Mouse (Mus musculus): Measurements from ENCODE around the gene Ccdc151. TPM values are rescaled to one million over a fixed set of nuclear protein-coding genes. Genes with fewer than 3 reads are reported as not detected.
A peak's percentile ranks its signal among the peaks of the same experiment; 100 is the strongest.

The Ccdc151 gene
- polyA plus RNA-seq, 1 experiment: 38.5 TPM

- no peaks in the 10 kb centered on the region for H3K27me3 ChIP-seq (ENCODE audit: control insufficient read depth, insufficient read depth, low read length)
- TF ChIP-seq POLR2A (IDR thresholded peaks at IDR 0.05; ENCODE audit: control insufficient read depth, low read depth, low read length) (no peak), CTCF (IDR thresholded peaks at IDR 0.05; ENCODE audit: control insufficient read depth, insufficient read depth, insufficient replicate concordance, low read depth, low read length) (no peak)
- H3K4me3 ChIP-seq (ENCODE audit: control insufficient read depth, low read depth, low read length): no peak overlapping the region; the same call in 1 of the 2 replicates
- H3K36me3 ChIP-seq (ENCODE audit: control insufficient read depth, insufficient read depth, low read length): peaks cover 2% of the 10 kb centered on the region; the same call in 1 of the 2 replicates
- H3K4me1 ChIP-seq (ENCODE audit: control insufficient read depth, insufficient read depth, low read length): peaks cover 9% of the 10 kb centered on the region
- H3K27ac ChIP-seq (ENCODE audit: control insufficient read depth, insufficient read depth, low read depth, low read length): no peak overlapping the region
Measured at GRCm38 (mm10) chr9:22000296-22000695, 2.1 kb downstream of the Ccdc151 start.

- Histone ChIP-seq H3K36me3 (ENCODE audit: control insufficient read depth, insufficient read depth, low read length) (peaks cover 2% of the 10 kb centered on the region), H3K4me1 (ENCODE audit: control insufficient read depth, insufficient read depth, low read length) (peaks cover 4% of the 10 kb centered on the region), H3K27ac (ENCODE audit: control insufficient read depth, insufficient read depth, low read depth, low read length) (no peak overlapping the region), H3K27me3 (ENCODE audit: control insufficient read depth, insufficient read depth, low read length) (no peaks in the 10 kb centered on the region), H3K4me3 (ENCODE audit: control insufficient read depth, low read depth, low read length) (no peak overlapping the region)
- TF ChIP-seq POLR2A (IDR thresholded peaks at IDR 0.05; ENCODE audit: control insufficient read depth, low read depth, low read length): no peak
- TF ChIP-seq CTCF (IDR thresholded peaks at IDR 0.05; ENCODE audit: control insufficient read depth, insufficient read depth, insufficient replicate concordance, low read depth, low read length): no peak
Measured at GRCm38 (mm10) chr9:21996178-21996867, 6.1 kb downstream of the Ccdc151 start.

- Histone ChIP-seq H3K36me3 (ENCODE audit: control insufficient read depth, insufficient read depth, low read length) (peaks cover 2% of the 10 kb centered on the region), H3K4me1 (ENCODE audit: control insufficient read depth, insufficient read depth, low read length) (peaks cover 26% of the 10 kb centered on the region), H3K27me3 (ENCODE audit: control insufficient read depth, insufficient read depth, low read length) (peaks cover 5% of the 10 kb centered on the region; the same call in 1 of the 2 replicates), H3K27ac (ENCODE audit: control insufficient read depth, insufficient read depth, low read depth, low read length) (no peak overlapping the region), H3K4me3 (ENCODE audit: control insufficient read depth, low read depth, low read length) (no peak overlapping the region; the same call in 1 of the 2 replicates)
- TF ChIP-seq CTCF (IDR thresholded peaks at IDR 0.05; ENCODE audit: control insufficient read depth, insufficient read depth, insufficient replicate concordance, low read depth, low read length): no peak
- TF ChIP-seq POLR2A (IDR thresholded peaks at IDR 0.05; ENCODE audit: control insufficient read depth, low read depth, low read length): no peak
Measured at GRCm38 (mm10) chr9:21992227-21992626, 10.2 kb downstream of the Ccdc151 start.

GRCm38 (mm10) chr9:21989230-21990110, 13.0 kb downstream of the Ccdc151 start, which contains the start of gene Rgl3:
TSS of gene Rgl3 (minus strand) at chr9:21989446.
- H3K27me3 ChIP-seq (ENCODE audit: control insufficient read depth, insufficient read depth, low read length): peaks cover 5% of the 10 kb centered on the region; the same call in 1 of the 2 replicates

GRCm38 (mm10) chr9:21988421-21989101, 13.9 kb downstream of the Ccdc151 start:
- Histone ChIP-seq H3K4me1 (ENCODE audit: control insufficient read depth, insufficient read depth, low read length) (peaks cover 26% of the 10 kb centered on the region), H3K27me3 (ENCODE audit: control insufficient read depth, insufficient read depth, low read length) (peaks cover 5% of the 10 kb centered on the region; the same call in 1 of the 2 replicates), H3K4me3 (ENCODE audit: control insufficient read depth, low read depth, low read length) (peak overlapping the region; percentile 8), H3K36me3 (ENCODE audit: control insufficient read depth, insufficient read depth, low read length) (peaks cover 2% of the 10 kb centered on the region), H3K27ac (ENCODE audit: control insufficient read depth, insufficient read depth, low read depth, low read length) (no peak overlapping the region)
- TF ChIP-seq CTCF (IDR thresholded peaks at IDR 0.05; ENCODE audit: control insufficient read depth, insufficient read depth, insufficient replicate concordance, low read depth, low read length): no peak
- TF ChIP-seq POLR2A (IDR thresholded peaks at IDR 0.05; ENCODE audit: control insufficient read depth, low read depth, low read length): no peak

More at GRCm38 (mm10) chr9:21989230-21990110, 13.0 kb downstream of the Ccdc151 start, which contains the start of gene Rgl3:
- H3K36me3 ChIP-seq (ENCODE audit: control insufficient read depth, insufficient read depth, low read length): peaks cover 2% of the 10 kb centered on the region
- H3K27ac ChIP-seq (ENCODE audit: control insufficient read depth, insufficient read depth, low read depth, low read length): no peak within 1 kb of the TSS
- no peak for TF ChIP-seq POLR2A (IDR thresholded peaks at IDR 0.05; ENCODE audit: control insufficient read depth, low read depth, low read length)
- TF ChIP-seq CTCF (IDR thresholded peaks at IDR 0.05; ENCODE audit: control insufficient read depth, insufficient read depth, insufficient replicate concordance, low read depth, low read length): no peak
- H3K4me1 ChIP-seq (ENCODE audit: control insufficient read depth, insufficient read depth, low read length): peaks cover 26% of the 10 kb centered on the region
- H3K4me3 ChIP-seq (ENCODE audit: control insufficient read depth, low read depth, low read length): peak within 1 kb of the TSS; percentile 47

GRCm38 (mm10) chr9:21987592-21988342, 14.7 kb downstream of the Ccdc151 start:
- H3K27ac ChIP-seq (ENCODE audit: control insufficient read depth, insufficient read depth, low read depth, low read length): no peak overlapping the region
- H3K36me3 ChIP-seq (ENCODE audit: control insufficient read depth, insufficient read depth, low read length): peaks cover 2% of the 10 kb centered on the region
- TF ChIP-seq POLR2A (IDR thresholded peaks at IDR 0.05; ENCODE audit: control insufficient read depth, low read depth, low read length) (no peak), CTCF (IDR thresholded peaks at IDR 0.05; ENCODE audit: control insufficient read depth, insufficient read depth, insufficient replicate concordance, low read depth, low read length) (no peak)
- H3K4me1 ChIP-seq (ENCODE audit: control insufficient read depth, insufficient read depth, low read length): peaks cover 26% of the 10 kb centered on the region
- no peak overlapping the region for H3K4me3 ChIP-seq (ENCODE audit: control insufficient read depth, low read depth, low read length)
- H3K27me3 ChIP-seq (ENCODE audit: control insufficient read depth, insufficient read depth, low read length): peaks cover 5% of the 10 kb centered on the region; the same call in 1 of the 2 replicates
